Mouse (Mus musculus): ENCODE results near the gene Psg28. TPM values are rescaled to one million over a fixed set of nuclear protein-coding genes. Genes with fewer than 3 reads are reported as not detected.
"Not testable (repeated sequence)": the region's sequence is repeated elsewhere in the genome, so short reads cannot be mapped to it uniquely, and the experiment has no call there.

The Psg28 gene
- not detected for total RNA-seq (2021)

- DNase-seq (ENCODE audit: extremely low spot score in 1 of 2, low spot score in 1 of 2), result not testable (repeated sequence)
Measured at GRCm38 (mm10) chr7:18431941-18432340, at the start of gene Psg28. Gene Psg28, minus strand, starts transcription at chr7:18432041.

DNA sequence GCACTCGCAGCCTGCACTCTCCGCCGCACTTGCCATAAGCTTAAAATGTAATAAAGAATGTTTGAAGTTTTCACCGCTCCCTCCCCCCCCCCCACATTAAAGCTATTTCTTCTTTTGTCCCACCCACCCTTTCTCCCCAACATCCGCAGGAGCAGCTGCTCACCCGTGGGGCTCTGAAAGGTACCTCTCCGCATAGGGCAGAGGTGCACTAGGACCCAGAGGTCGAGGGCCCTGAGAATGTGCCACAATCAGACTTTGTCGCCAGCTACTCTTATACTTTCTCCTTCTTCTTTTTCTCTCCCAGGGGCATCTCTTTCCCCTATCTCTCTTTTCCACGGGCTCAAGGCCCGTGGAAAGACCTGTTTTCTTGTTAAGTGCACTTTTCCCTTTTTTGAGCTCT, 28.4 kb downstream of the Psg28 start:
- DNase-seq (ENCODE audit: extremely low spot score in 1 of 2, low spot score in 1 of 2), result no peak

- no peak for DNase-seq (ENCODE audit: extremely low spot score in 1 of 2, low spot score in 1 of 2)
Measured at GRCm38 (mm10) chr7:18402527-18403237, 29.2 kb downstream of the Psg28 start.

DNA sequence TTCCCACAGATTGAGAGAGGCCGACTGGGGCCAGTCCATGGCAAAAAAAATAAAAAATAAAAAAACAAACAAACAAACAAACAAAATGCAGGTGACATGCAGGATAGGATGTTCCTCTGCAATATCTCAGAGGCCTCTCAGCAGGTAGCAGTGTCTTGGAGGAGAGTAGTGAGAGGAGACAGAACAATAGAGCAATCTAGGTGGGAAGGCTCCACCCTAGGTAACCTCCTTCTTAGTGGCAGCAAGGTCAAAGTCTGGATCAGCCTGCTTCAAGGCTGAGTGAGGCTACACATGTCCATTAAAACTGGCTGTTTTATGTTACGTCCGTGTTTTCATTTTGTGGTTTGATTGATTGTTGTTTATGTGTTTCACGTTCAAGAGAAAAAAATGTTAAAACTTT, 40.4 kb downstream of the Psg28 start:
- not testable (repeated sequence) for DNase-seq (ENCODE audit: extremely low spot score in 1 of 2, low spot score in 1 of 2)

- DNase-seq (ENCODE audit: extremely low spot score in 1 of 2, low spot score in 1 of 2), result no peak
Measured at GRCm38 (mm10) chr7:18378295-18378694, 53.5 kb downstream of the Psg28 start.

Small RNAs within 50 kb of the gene (microRNA-seq; reads per million reads assigned to microRNA genes)
- gene Gm24715, result 0 reads per million in 2 experiments

Other genes with a start within 250 kb of the Psg28 start
- not detected for gene Mill1, start 186.7 kb downstream of the Psg28 start, total RNA-seq (2021)
- not detected for gene Psg18, start 77.0 kb downstream of the Psg28 start, total RNA-seq (2021)
- gene Psg26, start 52.1 kb upstream of the Psg28 start, total RNA-seq (2021), result not detected
- not detected for gene Psg25, start 100.2 kb upstream of the Psg28 start, total RNA-seq (2021)
- gene Psg27, start 135.3 kb upstream of the Psg28 start, total RNA-seq (2021), result not detected
- not detected for gene Psg23, start 184.5 kb upstream of the Psg28 start, total RNA-seq (2021)
- not detected for gene Psg21, start 224.7 kb upstream of the Psg28 start, total RNA-seq (2021)

Measured in layer of hippocampus, postnatal 25 days (tissue).